Mouse (Mus musculus) erythroblast, embryonic 14.5 days (primary cell): ENCODE measurements around the gene Sbno2. TPM values are rescaled to one million over a fixed set of nuclear protein-coding genes. Genes with fewer than 3 reads are reported as not detected.

ENCODE experiments used
- H3K27me3 ChIP-seq: 2 replicates; pipeline ENCODE4 v1.6.1; 2012; ENCODE audit warnings: inconsistent platforms; ENCODE audit not compliant: control insufficient read depth
- H3K36me3 ChIP-seq: 2 replicates; pipeline ENCODE4 v1.6.1; 2012; ENCODE audit warnings: mild to moderate bottlenecking, inconsistent platforms; ENCODE audit not compliant: control insufficient read depth
- H3K4me1 ChIP-seq: 2 replicates; pipeline ENCODE4 v1.6.1; 2012; ENCODE audit warnings: inconsistent platforms; ENCODE audit not compliant: control insufficient read depth
- H3K4me3 ChIP-seq: replicated peaks from 2 replicates; pipeline ENCODE3; 2012; ENCODE audit warnings: moderate library complexity, mild to moderate bottlenecking, inconsistent platforms
- H3K9me3 ChIP-seq: 2 replicates; pipeline ENCODE4 v1.6.1; 2012; ENCODE audit warnings: low read length, inconsistent platforms, mixed read lengths; ENCODE audit not compliant: control insufficient read depth
- GATA1 ChIP-seq: IDR thresholded peaks from 2 replicates; pipeline ENCODE4 v1.6.1; 2012; ENCODE audit warnings: low read length, inconsistent platforms, mixed read lengths
- TAL1 ChIP-seq: IDR thresholded peaks from 3 replicates; pipeline ENCODE4 v1.6.1; 2012; ENCODE audit warnings: low read length, inconsistent platforms, mixed read lengths
- polyA plus RNA-seq: library from polyadenylated mRNA; stranded (reverse); fragments of >175 nt; gene quantifications from 2 replicates; pipeline ENCODE4 v1.2.3, GENCODE M21; 2012

Sbno2 gene
- 3.4 and 3.9 TPM in 2 replicates for polyA plus RNA-seq

DNA sequence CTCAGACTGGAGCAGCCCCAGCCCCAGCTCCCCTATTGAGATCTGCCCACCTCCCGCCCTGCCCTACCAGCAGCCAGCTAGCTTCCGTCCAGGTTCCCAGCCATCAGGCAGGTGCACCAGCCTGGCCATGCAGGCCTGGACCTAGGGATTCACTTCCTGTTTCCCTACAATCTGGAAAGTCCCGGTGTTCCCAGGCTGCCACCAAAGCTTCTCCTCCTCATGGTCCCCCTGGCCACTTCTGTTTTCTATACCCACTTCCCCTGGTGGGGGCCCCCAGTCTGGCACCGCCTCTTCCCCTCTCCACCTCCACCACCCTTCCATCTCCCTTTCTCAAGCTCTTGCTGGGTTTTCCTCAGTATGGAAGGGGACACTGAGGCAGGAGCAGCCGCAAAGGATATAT, at the start of gene Sbno2:
Gene Sbno2, minus strand, starts transcription at position 112 of the 400 bp plus-strand sequence.
- H3K9me3 ChIP-seq, result no peaks in the 10 kb centered on the region
- no peaks in the 10 kb centered on the region for H3K27me3 ChIP-seq
- H3K36me3 ChIP-seq, result peaks cover 6% of the 10 kb centered on the region
- no peak within 1 kb of the TSS for H3K4me3 ChIP-seq
- H3K4me1 ChIP-seq, result peaks cover 67% of the 10 kb centered on the region
- no peak for TF ChIP-seq GATA1
- no peak for TF ChIP-seq TAL1

DNA sequence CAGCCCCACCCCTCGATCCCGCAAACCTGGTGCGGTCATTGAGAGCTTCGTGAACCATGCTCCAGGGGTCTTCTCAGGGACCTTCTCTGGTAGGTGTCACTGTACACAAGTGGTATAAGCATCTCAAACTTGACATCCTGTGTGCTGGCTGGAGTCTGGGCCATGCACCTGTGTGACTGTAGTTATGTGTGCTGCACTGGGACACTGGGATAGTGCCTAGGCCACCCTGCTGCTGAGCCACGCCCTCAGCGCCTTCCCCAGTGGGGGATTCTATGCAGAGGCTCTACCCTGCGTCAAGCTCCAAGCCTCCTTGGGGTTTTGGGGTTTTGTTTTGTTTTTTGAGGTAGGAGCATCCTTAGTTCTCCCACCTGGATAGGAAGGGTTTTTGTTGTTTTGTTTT, 49.0 kb upstream of the Sbno2 start:
- Histone ChIP-seq H3K36me3 (peaks cover 82% of the 10 kb centered on the region), H3K9me3 (no peaks in the 10 kb centered on the region), H3K4me1 (peaks cover 87% of the 10 kb centered on the region), H3K27me3 (no peaks in the 10 kb centered on the region), H3K4me3 (no peak overlapping the region)
- TF ChIP-seq TAL1 (no peak), GATA1 (no peak)

DNA sequence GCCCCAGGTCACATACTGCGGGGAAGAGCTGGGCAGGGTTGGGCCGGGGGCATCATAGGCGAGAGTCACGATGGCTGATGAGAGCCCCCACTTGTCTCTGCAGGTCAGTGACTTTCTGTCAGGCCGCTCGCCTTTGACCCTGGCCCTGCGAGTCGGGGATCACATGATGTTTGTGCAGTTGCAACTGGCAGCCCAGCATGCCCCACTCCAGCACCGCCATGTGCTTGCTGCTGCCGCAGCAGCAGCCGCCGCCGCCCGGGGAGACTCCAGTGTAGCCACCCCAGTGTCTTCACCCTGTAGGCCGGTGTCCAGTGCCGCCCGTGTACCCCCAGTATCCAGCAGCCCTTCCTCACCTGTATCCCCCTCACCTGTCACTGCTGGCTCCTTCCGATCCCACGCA, 48.3 kb upstream of the Sbno2 start:
- H3K27me3 ChIP-seq, result no peaks in the 10 kb centered on the region
- TF ChIP-seq TAL1 (no peak), GATA1 (no peak)
- H3K4me1 ChIP-seq, result peaks cover 87% of the 10 kb centered on the region
- H3K36me3 ChIP-seq, result peaks cover 82% of the 10 kb centered on the region
- no peak overlapping the region for H3K4me3 ChIP-seq
- H3K9me3 ChIP-seq, result no peaks in the 10 kb centered on the region

DNA sequence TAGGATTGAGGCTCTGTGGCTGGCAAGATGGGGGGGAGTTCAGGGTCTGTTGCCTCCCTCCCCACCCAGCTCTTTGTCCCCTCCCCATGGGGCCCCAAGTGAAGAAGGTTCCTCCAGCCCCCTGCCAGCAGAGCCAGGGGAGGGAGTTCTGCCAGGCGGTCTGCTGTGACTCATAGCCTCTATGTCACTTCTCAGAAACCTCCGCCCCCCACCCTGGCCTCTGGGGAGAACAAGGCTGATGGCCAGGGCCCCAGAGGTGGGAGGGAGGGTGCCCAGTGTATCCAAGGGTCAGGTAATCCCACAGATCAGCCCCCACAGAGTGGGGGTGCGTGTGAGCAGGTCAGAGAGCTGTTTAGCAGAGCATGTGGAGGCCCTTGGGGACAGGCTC, 47.5 kb upstream of the Sbno2 start:
- Histone ChIP-seq H3K36me3 (peaks cover 82% of the 10 kb centered on the region), H3K27me3 (no peaks in the 10 kb centered on the region), H3K4me1 (peaks cover 84% of the 10 kb centered on the region), H3K4me3 (no peak overlapping the region), H3K9me3 (no peaks in the 10 kb centered on the region)
- TF ChIP-seq GATA1 (no peak), TAL1 (no peak)

DNA sequence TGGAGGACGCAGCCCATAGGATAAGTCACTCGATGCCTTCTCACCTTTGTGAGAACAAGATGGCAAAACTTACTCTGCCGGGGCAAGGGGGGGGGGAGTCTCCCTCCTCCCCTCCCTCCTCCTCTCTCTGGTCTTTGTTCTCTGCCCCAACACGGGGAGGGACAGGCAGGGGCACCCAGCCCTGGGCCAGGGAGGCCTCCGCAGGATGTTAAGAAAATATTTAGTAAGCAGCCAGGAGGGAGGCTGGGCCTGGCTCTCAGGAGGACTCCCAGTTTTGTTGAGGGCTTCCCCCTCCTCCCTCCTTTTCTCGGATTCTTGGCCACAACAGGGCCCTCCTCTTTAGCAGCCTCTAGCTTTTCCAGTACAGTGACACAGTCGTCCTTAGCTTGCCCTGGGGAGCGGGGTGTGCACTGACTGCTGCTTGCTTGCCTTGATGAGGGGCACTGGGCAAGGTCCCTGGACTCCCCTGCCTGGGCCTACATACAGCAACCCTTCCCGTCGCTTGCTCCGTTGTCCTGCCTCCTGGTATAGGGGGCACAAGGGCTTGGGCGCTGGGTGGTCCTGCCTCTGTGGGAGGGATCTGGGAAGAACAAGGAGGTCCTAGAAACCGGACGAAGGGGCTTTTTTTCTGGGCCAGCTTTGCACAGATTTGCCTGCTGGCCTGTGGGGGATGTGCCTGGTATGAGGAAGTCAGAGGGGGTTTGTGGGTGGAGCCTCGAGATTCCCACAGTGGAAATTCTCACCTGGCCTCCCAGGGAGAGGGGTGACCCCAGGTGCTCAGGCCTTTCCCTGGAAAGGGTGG, 46.9 kb upstream of the Sbno2 start:
- H3K27me3 ChIP-seq, result no peaks in the 10 kb centered on the region
- peaks cover 82% of the 10 kb centered on the region for H3K36me3 ChIP-seq
- peak overlapping the region; percentile 95 for H3K4me3 ChIP-seq
- H3K9me3 ChIP-seq, result no peaks in the 10 kb centered on the region
- peaks cover 86% of the 10 kb centered on the region for H3K4me1 ChIP-seq
- no peak for TF ChIP-seq GATA1
- no peak for TF ChIP-seq TAL1

DNA sequence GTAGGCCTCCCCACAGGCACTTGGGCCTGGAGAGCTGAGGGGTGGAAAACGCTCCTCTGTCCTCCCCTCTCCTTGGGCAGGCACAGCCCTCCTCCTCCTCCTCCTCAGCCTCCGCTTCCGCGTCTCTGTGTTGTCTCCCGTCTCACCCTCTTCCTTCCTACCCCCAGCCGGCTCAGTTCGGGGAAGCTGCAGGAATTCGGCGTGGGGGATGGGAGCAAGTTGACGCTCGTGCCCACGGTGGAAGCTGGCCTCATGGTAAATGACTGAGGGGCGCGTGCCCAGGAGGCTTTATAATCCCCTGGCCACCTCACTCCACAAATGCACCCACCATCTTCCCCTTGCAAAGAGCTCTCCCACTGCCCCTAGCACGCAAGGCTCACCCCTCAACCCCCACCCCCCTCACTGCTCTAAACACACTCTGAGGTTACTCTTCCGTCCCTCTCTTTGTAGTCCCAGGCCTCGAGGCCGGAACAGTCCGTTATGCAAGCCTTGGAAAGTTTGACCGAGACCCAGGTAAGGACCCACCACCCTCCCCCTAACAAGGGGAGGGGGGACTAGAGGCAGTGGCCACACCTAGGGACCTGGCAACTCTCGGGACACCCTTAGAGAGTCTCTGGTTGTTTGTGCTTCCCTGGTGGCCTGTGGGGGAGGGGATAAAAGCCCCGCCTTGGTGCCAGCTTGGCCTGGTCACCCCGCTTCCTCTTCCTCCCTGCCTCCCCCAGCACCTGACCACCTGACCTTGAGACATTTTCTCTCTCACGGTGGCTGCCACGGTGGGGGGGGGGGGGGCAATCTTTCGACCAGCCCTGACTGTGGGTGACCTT, 46.1 kb upstream of the Sbno2 start:
- H3K9me3 ChIP-seq, result no peaks in the 10 kb centered on the region
- H3K4me3 ChIP-seq, result peak overlapping the region; percentile 95
- H3K4me1 ChIP-seq, result peaks cover 89% of the 10 kb centered on the region
- H3K27me3 ChIP-seq, result no peaks in the 10 kb centered on the region
- TF ChIP-seq GATA1, result no peak
- TF ChIP-seq TAL1, result no peak
- peaks cover 82% of the 10 kb centered on the region for H3K36me3 ChIP-seq

DNA sequence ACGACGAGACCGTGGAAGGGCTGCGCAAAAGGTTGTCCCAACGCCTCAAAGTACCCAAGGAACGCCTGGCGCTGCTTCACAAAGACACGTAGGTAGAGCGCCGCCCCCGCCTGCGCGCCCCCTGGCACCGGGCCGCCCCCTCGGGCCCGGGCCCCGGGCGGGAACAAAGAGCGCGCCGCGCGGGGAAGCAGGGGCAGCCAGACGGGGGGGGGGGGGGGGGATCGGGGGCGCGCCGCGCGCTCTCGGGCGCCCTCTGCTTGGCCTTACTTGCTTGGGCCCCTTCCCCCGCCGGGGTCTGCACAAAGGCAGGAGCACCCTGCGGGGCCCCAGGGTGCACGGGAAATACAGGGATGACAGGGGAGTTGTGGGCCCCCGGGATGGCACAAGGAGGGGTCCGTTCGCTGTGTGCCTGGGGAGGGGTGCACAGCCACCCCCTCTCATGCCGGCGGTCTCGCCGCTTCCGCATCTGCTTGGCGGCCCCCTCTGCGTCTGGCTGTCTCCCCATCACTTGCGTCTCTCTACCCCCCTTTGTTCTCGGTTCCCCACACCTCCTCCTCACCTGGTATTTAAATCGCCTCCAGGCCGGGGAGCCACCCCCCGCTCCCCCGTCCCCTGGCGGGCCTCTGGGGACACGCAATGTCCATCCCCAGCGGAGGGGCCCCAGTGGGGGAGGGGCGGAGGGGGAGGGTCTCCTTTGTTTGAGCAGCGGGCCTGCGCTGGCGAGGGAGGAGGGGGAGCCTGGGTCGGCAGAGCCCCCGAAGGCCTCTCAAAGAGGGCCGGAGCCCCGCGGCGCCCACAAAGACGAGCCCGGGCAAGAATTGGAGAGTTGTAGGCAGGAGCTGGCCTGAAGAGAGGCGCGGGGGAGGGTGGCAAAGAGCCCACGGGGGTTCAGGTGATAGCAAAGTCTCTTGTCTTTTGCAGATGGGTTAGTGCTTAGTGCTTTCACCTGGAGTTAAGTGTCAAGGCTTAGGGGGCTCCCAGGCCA, 45.1 kb upstream of the Sbno2 start:
- peaks cover 95% of the 10 kb centered on the region for H3K4me1 ChIP-seq
- H3K27me3 ChIP-seq, result no peaks in the 10 kb centered on the region
- TF ChIP-seq GATA1, result no peak
- no peaks in the 10 kb centered on the region for H3K9me3 ChIP-seq
- H3K4me3 ChIP-seq, result peak overlapping the region; percentile 95
- H3K36me3 ChIP-seq, result peaks cover 82% of the 10 kb centered on the region

DNA sequence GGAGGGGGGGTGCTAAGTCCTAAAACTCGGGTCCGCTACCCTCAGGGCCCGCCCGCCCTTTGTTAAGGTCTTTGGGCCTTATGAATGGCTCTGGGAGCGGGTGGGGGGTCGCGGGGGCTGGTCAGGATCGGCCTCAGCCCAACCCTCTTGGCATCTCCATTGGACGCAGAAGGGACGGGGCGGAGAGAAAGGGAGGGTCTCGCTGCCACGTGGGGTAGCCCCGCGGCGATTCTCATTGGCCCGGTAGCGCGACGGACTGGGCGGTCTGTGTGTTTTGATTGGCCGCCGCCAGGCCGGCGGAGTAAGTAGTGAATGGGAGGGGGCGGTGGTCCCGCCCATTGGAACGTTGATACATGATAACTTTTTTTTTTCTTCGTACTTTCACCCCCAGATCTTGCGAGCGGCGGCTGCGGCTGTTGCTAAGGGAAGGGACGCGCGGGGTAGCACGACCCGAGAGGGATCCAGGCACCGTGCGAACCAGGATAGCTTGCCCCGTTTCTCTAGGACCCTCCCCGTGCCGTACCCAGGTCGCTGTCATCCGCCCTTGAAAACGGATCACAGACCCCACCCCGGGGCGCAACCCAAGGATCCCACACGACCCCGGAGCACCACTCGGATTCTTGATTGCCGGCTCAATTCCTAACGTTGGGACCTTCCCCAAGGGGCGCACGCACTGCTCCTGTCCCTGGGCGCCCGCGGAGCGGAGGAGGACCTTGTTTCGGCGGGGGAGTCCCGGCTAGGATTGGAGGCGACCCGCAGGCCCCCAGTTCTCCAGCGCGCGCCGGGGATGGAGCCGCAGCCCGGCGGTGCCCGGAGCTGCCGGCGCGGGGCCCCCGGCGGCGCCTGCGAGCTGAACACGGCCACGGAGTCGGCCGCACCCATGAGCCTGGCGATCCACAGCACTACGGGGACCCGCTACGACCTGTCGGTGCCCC, 44.2 kb upstream of the Sbno2 start:
- Histone ChIP-seq H3K36me3 (peaks cover 82% of the 10 kb centered on the region), H3K9me3 (no peaks in the 10 kb centered on the region), H3K27me3 (no peaks in the 10 kb centered on the region), H3K4me1 (peaks cover 96% of the 10 kb centered on the region), H3K4me3 (peak overlapping the region; percentile 95)
- TF ChIP-seq TAL1, result no peak
- no peak for TF ChIP-seq GATA1
